Mouse (Mus musculus) urinary bladder, postnatal 14 days (tissue): ENCODE data around the gene Pate3.
"Not testable (repeated sequence)": the region's sequence is repeated elsewhere in the genome, so short reads cannot be mapped to it uniquely, and the experiment has no call there.

Experiments
- DNase-seq: peaks from one replicate; pipeline ENCODE4 v3.0.0; 2021; ENCODE audit warnings: low spot score

The Pate3 gene

GRCm38 (mm10) chr9:35648102-35648501, at the start of gene Pate3:
Gene Pate3, minus strand, starts transcription at chr9:35648202.
- DNase-seq = no peak

- no peak for DNase-seq
Measured at GRCm38 (mm10) chr9:35691924-35692323, 43.9 kb upstream of the Pate3 start.

GRCm38 (mm10) chr9:35687013-35687412, 39.0 kb upstream of the Pate3 start, which contains the start of gene Pate1:
Gene Pate1, minus strand, starts transcription at chr9:35687390.
- DNase-seq = peak; percentile 4

- no peak for DNase-seq
Measured at GRCm38 (mm10) chr9:35673557-35673956, 25.6 kb upstream of the Pate3 start.

GRCm38 (mm10) chr9:35632981-35633380, 15.0 kb downstream of the Pate3 start:
- DNase-seq = peak; percentile 26

- DNase-seq = not testable (repeated sequence)
Measured at GRCm38 (mm10) chr9:35616784-35617183, 31.2 kb downstream of the Pate3 start.

DNA sequence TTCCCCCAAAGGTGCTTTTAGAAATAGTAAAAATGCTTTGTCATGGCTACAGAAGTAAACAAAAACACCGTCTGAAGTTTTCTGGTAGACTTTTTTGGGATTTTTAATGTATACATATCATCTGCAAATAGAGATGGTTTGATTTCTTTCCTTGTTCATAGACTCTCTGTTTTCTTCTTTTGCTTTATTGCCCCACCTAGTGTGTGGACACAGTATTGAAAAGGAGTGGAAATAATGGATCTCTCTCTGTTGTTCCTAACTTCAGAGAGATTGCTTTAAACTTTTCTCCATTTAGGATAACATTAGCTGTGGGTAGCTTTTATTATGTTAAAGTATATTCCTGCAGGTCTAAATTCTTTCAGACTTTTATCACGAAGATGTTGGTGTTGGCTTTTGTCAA, 34.0 kb downstream of the Pate3 start:
- DNase-seq = no peak

- no peak for DNase-seq
Measured at GRCm38 (mm10) chr9:35611841-35612240, 36.2 kb downstream of the Pate3 start, which contains the start of gene Pate4. Gene Pate4, minus strand, starts transcription at chr9:35611941.

GRCm38 (mm10) chr9:35607647-35608405, 40.2 kb downstream of the Pate3 start:
- DNase-seq = no peak
